In genomic region chr9:25959082-25959481, GRCm38 (mm10) we compare ENCODE assay signal across 13 mouse cellular contexts.
DNase-seq lines count a peak whose midpoint lies in the region; ATAC-seq and TF ChIP-seq lines count a peak whose summit lies in the region.
"Had no signal": no experiment of that assay in that cellular context is flagged by ENCODE, and none has a peak within 500 bp of the region (broad histone marks: within the 10 kb centered on the region; RNA-seq: fewer than 3 reads in every experiment).

No protein-coding gene starts in this region.

- H3K9me3 ChIP-seq in lung, embryonic 15.5 days, result no peaks in the 10 kb centered on the region
- H3K9me3 ChIP-seq: limb, embryonic 15.5 days had no signal

- no peaks in the 10 kb centered on the region for H3K27me3 ChIP-seq in lung, embryonic 15.5 days
- H3K27me3 ChIP-seq: limb, embryonic 15.5 days had no signal

- DNase-seq in cerebellum, postnatal 10 days, result peak; percentile 82 to 89
- no peak for DNase-seq in lung, postnatal 4 days
- DNase-seq in layer of hippocampus, adult 9-10 months (ENCODE audit: low spot score), result peak; percentile 56
- DNase-seq in right cerebral cortex, postnatal 36 days (ENCODE audit: low spot score in 2 of 2), result peak; percentile 1 to 2
- DNase-seq in adipocyte (ENCODE audit: low spot score), result no peak
- no peak for DNase-seq in gastrocnemius, adult 2 months
- DNase-seq: adrenal gland, postnatal 36 days; heart, adult 11 months; kidney, postnatal 25 days; thymus, adult 18-20 months had no signal

- H3K9ac ChIP-seq in lung, embryonic 15.5 days, result no peak overlapping the region
- H3K9ac ChIP-seq: limb, embryonic 15.5 days had no signal

- intact Hi-C loops in gastrocnemius, adult 2 months (cut with DNase I), result no loop called here

- H3K27ac ChIP-seq in lung, embryonic 15.5 days, result no peak overlapping the region
- H3K27ac ChIP-seq in gastrocnemius, adult 2 months, result no peak overlapping the region
- H3K27ac ChIP-seq: limb, embryonic 15.5 days had no signal

- no peak overlapping the region for H3K4me2 ChIP-seq in lung, embryonic 15.5 days
- H3K4me2 ChIP-seq: limb, embryonic 15.5 days had no signal

- H3K4me1 ChIP-seq in lung, embryonic 15.5 days, result no peaks in the 10 kb centered on the region
- H3K4me1 ChIP-seq: limb, embryonic 15.5 days had no signal

- WGBS in lung, embryonic 15.5 days, result 65% methylated on average over 2 of the region's 2 CpGs

- H3K36me3 ChIP-seq in lung, embryonic 15.5 days, result no peaks in the 10 kb centered on the region
- H3K36me3 ChIP-seq: limb, embryonic 15.5 days had no signal

- no peak overlapping the region for H3K4me3 ChIP-seq in lung, embryonic 15.5 days
- no peak overlapping the region for H3K4me3 ChIP-seq in gastrocnemius, adult 2 months
- H3K4me3 ChIP-seq: limb, embryonic 15.5 days had no signal

- no peak for ATAC-seq in cerebellum, adult (ENCODE audit: insufficient number of reproducible peaks, low FRiP score, low TSS enrichment)
- ATAC-seq in lung, embryonic 15.5 days (ENCODE audit: borderline replicate concordance, extremely low read depth, low FRiP score, low TSS enrichment), result peak; percentile 46; the same call in 1 of the 2 replicates

- TF ChIP-seq CTCF in gastrocnemius, adult 2 months (IDR thresholded peaks at IDR 0.05), result no peak

Comparison
In these comparisons a context has a peak if more than half of its experiments do, and no peak if none do; other contexts are left out.
1. DNase-seq: peak in cerebellum, postnatal 10 days (2 of 2), layer of hippocampus, adult 9-10 months (single experiment) and right cerebral cortex, postnatal 36 days (2 of 2); none in lung, postnatal 4 days (0 of 2), adipocyte (single experiment) and gastrocnemius, adult 2 months (single experiment).